Mouse (Mus musculus) left cerebral cortex, postnatal 10 days (tissue): ENCODE data around the gene Alpk1. TPM values are rescaled to one million over a fixed set of nuclear protein-coding genes. Genes with fewer than 3 reads are reported as not detected.
A peak's percentile ranks its signal among the peaks of the same experiment; 100 is the strongest.
"Not testable (repeated sequence)": the region's sequence is repeated elsewhere in the genome, so short reads cannot be mapped to it uniquely, and the experiment has no call there.

ENCODE experiments used
- DNase-seq, 2 experiments: peaks; one replicate each; pipeline ENCODE4 v3.0.0; 2021 to 2022; ENCODE audit warnings: low spot score in 2 of 2, mixed read lengths in 1 of 2; ENCODE audit errors: extremely low spot score in 1 of 2
- intact Hi-C: fragments of 180-260 bp; cut with DNase I; formaldehyde crosslinking; loops from one replicate; pipeline ENCODE4 v1.15.1; 2025
- total RNA-seq, 2 experiments: library from RNA; stranded (reverse); gene quantifications; 2 replicates each; pipeline ENCODE4 v1.2.3; 2021

Gene Alpk1
- total RNA-seq, 2 experiments from 2014 or later: 3.9 to 5.9 TPM

- DNase-seq: no peak
- intact Hi-C loops: no loop called here
Observed at GRCm38 (mm10) chr3:127791595-127792561, 11.6 kb upstream of the Alpk1 start.

GRCm38 (mm10) chr3:127791056-127791483 lies 10.7 kb upstream of the Alpk1 start:
- no peak for DNase-seq
- intact Hi-C loops: no loop called here

GRCm38 (mm10) chr3:127790234-127791055 lies 10.1 kb upstream of the Alpk1 start:
- peak; percentile 20 to 82 for DNase-seq
- intact Hi-C loops: no loop called here

GRCm38 (mm10) chr3:127789500-127790191 lies 9.3 kb upstream of the Alpk1 start, which contains the start of gene Tifa:
Tifa (plus strand) TSS chr3:127789805.
- peak; percentile 28 to 85 for DNase-seq
- intact Hi-C loops: no loop called here

- DNase-seq: no peak
- intact Hi-C loops: no loop called here
Observed at GRCm38 (mm10) chr3:127788919-127789318, 8.6 kb upstream of the Alpk1 start.

- intact Hi-C loops: no loop called here
- no peak for DNase-seq
Observed at GRCm38 (mm10) chr3:127788038-127788437, 7.7 kb upstream of the Alpk1 start.

GRCm38 (mm10) chr3:127787032-127787431 lies 6.7 kb upstream of the Alpk1 start:
- no peak for DNase-seq
- intact Hi-C loops: no loop called here

GRCm38 (mm10) chr3:127783680-127784079 lies 3.4 kb upstream of the Alpk1 start:
- intact Hi-C loops, DNase-seq: not testable (repeated sequence)

- DNase-seq: no peak
- intact Hi-C loops: no loop called here
Observed at GRCm38 (mm10) chr3:127782921-127783320, 2.6 kb upstream of the Alpk1 start.

- intact Hi-C loops: no loop called here
- DNase-seq: no peak
Observed at GRCm38 (mm10) chr3:127780921-127781320, 594 bp upstream of the Alpk1 start.

GRCm38 (mm10) chr3:127769146-127769545 lies 11.2 kb downstream of the Alpk1 start:
- intact Hi-C loops: loop anchor here (10.0 kb wide), 1 partner anchor 176 kb away; no protein-coding TSS in a partner anchor
- no peak for DNase-seq

- intact Hi-C loops: loop anchor here (10.0 kb wide), 1 partner anchor 179 kb away; no protein-coding TSS in a partner anchor
- no peak for DNase-seq
Observed at GRCm38 (mm10) chr3:127765971-127766370, 14.4 kb downstream of the Alpk1 start.

- intact Hi-C loops: loop anchor here (10.0 kb wide), 1 partner anchor 180 kb away; no protein-coding TSS in a partner anchor
- DNase-seq: no peak
Observed at GRCm38 (mm10) chr3:127764541-127764940, 15.8 kb downstream of the Alpk1 start.

GRCm38 (mm10) chr3:127763076-127763612 lies 17.2 kb downstream of the Alpk1 start:
- peak; percentile 45 to 88 for DNase-seq
- intact Hi-C loops: loop anchor here (10.0 kb wide), 1 partner anchor 182 kb away; no protein-coding TSS in a partner anchor

- intact Hi-C loops: loop anchor here (10.0 kb wide), 1 partner anchor 182 kb away; no protein-coding TSS in a partner anchor
- DNase-seq: no peak
Observed at GRCm38 (mm10) chr3:127762403-127762802, 17.9 kb downstream of the Alpk1 start.

- intact Hi-C loops: loop anchor here (2.0 to 5.0 kb wide), 2 partner anchors 127 to 186 kb away; partner anchors contain the start of gene Neurog2
- DNase-seq: peak; percentile 40 to 48
Observed at GRCm38 (mm10) chr3:127759212-127759611, 21.1 kb downstream of the Alpk1 start.

GRCm38 (mm10) chr3:127758806-127759205 lies 21.5 kb downstream of the Alpk1 start:
- intact Hi-C loops: loop anchor here (2.0 to 5.0 kb wide), 2 partner anchors 127 to 186 kb away; partner anchors contain the start of gene Neurog2
- no peak for DNase-seq

- intact Hi-C loops: loop anchor here (2.0 to 5.0 kb wide), 2 partner anchors 126 to 185 kb away; partner anchors contain the start of gene Neurog2
- DNase-seq: no peak
Observed at GRCm38 (mm10) chr3:127757886-127758301, 22.4 kb downstream of the Alpk1 start.
